Comparison of ENCODE assay signal across 8 mouse cellular contexts in genomic region chr17:35838570-35838969, GRCm38 (mm10). TPM values are rescaled to one million over a fixed set of nuclear protein-coding genes. Genes with fewer than 3 reads are reported as not detected.
DNase-seq lines count a peak whose midpoint lies in the region; ATAC-seq and TF ChIP-seq lines count a peak whose summit lies in the region.

No protein-coding gene starts in this region.

- in situ Hi-C loops in ES-E14 (cut with MboI; ENCODE audit: low sequenced_read_pairs in 2 of 2, unreplicated experiment in 2 of 2) = no loop called here

- no peak for ATAC-seq in midbrain, embryonic 11.5 days (ENCODE audit: low FRiP score)

- peak overlapping the region; percentile 80 for H3K4me3 ChIP-seq in heart, embryonic 10.5 days
- H3K4me3 ChIP-seq in ES-E14 (ENCODE audit: insufficient read depth in 1 of 2, low read depth in 1 of 2, low read length in 2 of 2, poor library complexity in 1 of 2, severe bottlenecking in 1 of 2) = peak overlapping the region; percentile 62 to 96
- peak overlapping the region; percentile 96 for H3K4me3 ChIP-seq in midbrain, embryonic 11.5 days (ENCODE audit: low read depth, low read length)

- peak overlapping the region; percentile 98 for H3K27ac ChIP-seq in heart, embryonic 10.5 days
- peak overlapping the region; percentile 64; the same call in 1 of the 2 replicates for H3K27ac ChIP-seq in ES-E14 (ENCODE audit: insufficient read depth, low read depth, low read length, poor library complexity, severe bottlenecking)
- peak overlapping the region; percentile 94 for H3K27ac ChIP-seq in midbrain, embryonic 11.5 days (ENCODE audit: low read depth, low read length)

- peaks cover 31% of the 10 kb centered on the region for H3K4me1 ChIP-seq in heart, embryonic 10.5 days
- H3K4me1 ChIP-seq in ES-E14 (ENCODE audit: control insufficient read depth in 2 of 2, insufficient read depth in 2 of 2, low read length in 2 of 2, poor library complexity in 1 of 2) = peaks cover 8 to 13% of the 10 kb centered on the region in 2 experiments
- H3K4me1 ChIP-seq in midbrain, embryonic 11.5 days (ENCODE audit: control insufficient read depth, insufficient read depth, low read length) = peaks cover 25% of the 10 kb centered on the region

- no peaks in the 10 kb centered on the region for H3K27me3 ChIP-seq in heart, embryonic 10.5 days (ENCODE audit: insufficient read depth, poor library complexity, severe bottlenecking)
- no peaks in the 10 kb centered on the region for H3K27me3 ChIP-seq in midbrain, embryonic 11.5 days (ENCODE audit: control insufficient read depth, insufficient read depth, low read length)

- H3K4me2 ChIP-seq in midbrain, embryonic 11.5 days = peak overlapping the region; percentile 71

- intact Hi-C loops in heart, postnatal 25 days (cut with DNase I) = loop anchor here (5.0 to 10.0 kb wide), 2 partner anchors 79 to 146 kb away; partner anchors contain the start of genes Mrps18b, Ppp1r10 and Prr3
- intact Hi-C loops in heart, postnatal 10 days (cut with DNase I) = no loop called here

- no peaks in the 10 kb centered on the region for H3K9me3 ChIP-seq in heart, embryonic 10.5 days
- H3K9me3 ChIP-seq in ES-E14 (ENCODE audit: control insufficient read depth, insufficient read depth, low read depth, low read length) = no peaks in the 10 kb centered on the region
- no peaks in the 10 kb centered on the region for H3K9me3 ChIP-seq in midbrain, embryonic 11.5 days (ENCODE audit: control insufficient read depth, low read length)

- under 1% methylated on average over 5 of the region's 5 CpGs for WGBS in heart, embryonic 10.5 days
- WGBS in midbrain, embryonic 11.5 days = under 1% methylated on average over 5 of the region's 5 CpGs

- H3K9ac ChIP-seq in ES-E14 (ENCODE audit: insufficient read depth, low read depth, low read length, poor library complexity, severe bottlenecking) = peak overlapping the region; percentile 58; the same call in 1 of the 2 replicates
- H3K9ac ChIP-seq in midbrain, embryonic 11.5 days (ENCODE audit: low read length) = peak overlapping the region; percentile 94

- peaks cover 33% of the 10 kb centered on the region for H3K36me3 ChIP-seq in heart, embryonic 10.5 days
- H3K36me3 ChIP-seq in ES-E14 (ENCODE audit: control insufficient read depth, insufficient read depth, low read length, poor library complexity, severe bottlenecking) = peaks cover 32% of the 10 kb centered on the region
- peaks cover 29% of the 10 kb centered on the region for H3K36me3 ChIP-seq in midbrain, embryonic 11.5 days (ENCODE audit: control insufficient read depth, insufficient read depth, low read length)

- no peak for DNase-seq in heart, embryonic 10.5 days (ENCODE audit: low spot score)
- no peak for DNase-seq in heart, postnatal 25 days (ENCODE audit: low spot score)
- DNase-seq in ES-E14 (ENCODE audit: low read depth, low spot score) = no peak
- DNase-seq in heart, postnatal 10 days = peak; percentile 39 to 41
- no peak for DNase-seq in midbrain, embryonic 11.5 days (ENCODE audit: low spot score, missing footprints)
- DNase-seq in adrenal gland, postnatal 36 days = no peak
- DNase-seq in ovary, postnatal 14 days (ENCODE audit: low spot score) = no peak
- DNase-seq in cerebellum, adult 8-10 months = no peak

TF ChIP-seq in ES-E14, 5 proteins besides CTCF, POLR2A, EP300 and RAD21:
- no peak for TF ChIP-seq ZC3H11A (IDR thresholded peaks at IDR 0.05; ENCODE audit: borderline replicate concordance, low read depth, low read length)
- TF ChIP-seq MAFK (IDR thresholded peaks at IDR 0.05; ENCODE audit: insufficient read depth, low read depth, low read length) = peak; percentile 66; the same call in 1 of the 2 replicates

RNA-seq across cellular contexts. Expression of gene Tubb5, which starts 0.5 kb away (rescaled TPM):
- polyA plus RNA-seq in heart, embryonic 10.5 days (2016; fragmentation: Nextera tagmentation; extraction: Ambion mirVana) = 911 and 1,091 TPM in 2 replicates
- 100 to 1,000 TPM; 102 to 103 TPM for total RNA-seq in heart, postnatal 25 days (2021)
- total RNA-seq in ES-E14 (2012; rRNA removed) = 1,077 and 1,157 TPM in 2 replicates
- total RNA-seq in heart, postnatal 10 days (2021) = 100 to 1,000 TPM; 358 to 363 TPM
- 1,522 and 1,543 TPM in 2 replicates for polyA plus RNA-seq in midbrain, embryonic 11.5 days (2014; fragmentation: Nextera tagmentation; extraction: Ambion mirVana)
- total RNA-seq in adrenal gland, postnatal 36 days (2021) = 100 to 1,000 TPM; 188 to 218 TPM

RNA-seq across cellular contexts. Expression of gene Mdc1, which starts 2.7 kb away (rescaled TPM):
- polyA plus RNA-seq in heart, embryonic 10.5 days (2016; fragmentation: Nextera tagmentation; extraction: Ambion mirVana) = 25.3 and 29.1 TPM in 2 replicates
- 10 to 100 TPM; 11.8 to 14.6 TPM for total RNA-seq in heart, postnatal 25 days (2021)
- total RNA-seq in ES-E14 (2012; rRNA removed) = 23.8 and 31.7 TPM in 2 replicates
- 10 to 100 TPM; 20.4 to 22.1 TPM for total RNA-seq in heart, postnatal 10 days (2021)
- polyA plus RNA-seq in midbrain, embryonic 11.5 days (2014; fragmentation: Nextera tagmentation; extraction: Ambion mirVana) = 19.4 and 21.5 TPM in 2 replicates
- total RNA-seq in adrenal gland, postnatal 36 days (2021) = 10 to 100 TPM; 18.3 to 18.7 TPM

RNA-seq across cellular contexts. Expression of gene Flot1, which starts 15.5 kb away (rescaled TPM):
- polyA plus RNA-seq in heart, embryonic 10.5 days (2016; fragmentation: Nextera tagmentation; extraction: Ambion mirVana) = 66.2 and 71.7 TPM in 2 replicates
- 100 to 1,000 TPM; 125 to 141 TPM for total RNA-seq in heart, postnatal 25 days (2021)
- total RNA-seq in ES-E14 (2012; rRNA removed) = 31.6 and 34.6 TPM in 2 replicates
- total RNA-seq in heart, postnatal 10 days (2021) = 100 to 1,000 TPM; 114 to 124 TPM
- 46.9 and 47.4 TPM in 2 replicates for polyA plus RNA-seq in midbrain, embryonic 11.5 days (2014; fragmentation: Nextera tagmentation; extraction: Ambion mirVana)
- 10 to 100 TPM; 60.5 to 73.4 TPM for total RNA-seq in adrenal gland, postnatal 36 days (2021)

RNA-seq across cellular contexts. Expression of gene Ier3, which starts 17.1 kb away (rescaled TPM):
- 13.2 and 16.8 TPM in 2 replicates for polyA plus RNA-seq in heart, embryonic 10.5 days (2016; fragmentation: Nextera tagmentation; extraction: Ambion mirVana)
- total RNA-seq in heart, postnatal 25 days (2021) = 10 to 100 TPM; 21.7 to 39.7 TPM
- total RNA-seq in ES-E14 (2012; rRNA removed) = 29.3 and 32.3 TPM in 2 replicates
- 10 to 100 TPM; 18.7 to 25.9 TPM for total RNA-seq in heart, postnatal 10 days (2021)
- 2.5 and 4.0 TPM in 2 replicates for polyA plus RNA-seq in midbrain, embryonic 11.5 days (2014; fragmentation: Nextera tagmentation; extraction: Ambion mirVana)
- total RNA-seq in adrenal gland, postnatal 36 days (2021) = 10 to 100 TPM; 19.2 to 36.5 TPM

RNA-seq across cellular contexts. Expression of gene Nrm, which starts 22.5 kb away (rescaled TPM):
- 56.5 and 58.3 TPM in 2 replicates for polyA plus RNA-seq in heart, embryonic 10.5 days (2016; fragmentation: Nextera tagmentation; extraction: Ambion mirVana)
- total RNA-seq in heart, postnatal 25 days (2021) = 1 to 10 TPM; 2.3 to 2.8 TPM
- total RNA-seq in ES-E14 (2012; rRNA removed) = 24.7 and 43.0 TPM in 2 replicates
- total RNA-seq in heart, postnatal 10 days (2021) = 10 to 100 TPM; 12.6 to 13.5 TPM
- 59.8 and 61.0 TPM in 2 replicates for polyA plus RNA-seq in midbrain, embryonic 11.5 days (2014; fragmentation: Nextera tagmentation; extraction: Ambion mirVana)
- 1 to 10 TPM; 6.7 to 7.5 TPM for total RNA-seq in adrenal gland, postnatal 36 days (2021)

Comparison
In these comparisons a context has a peak if more than half of its experiments do, and no peak if none do; other contexts are left out.
1. DNase-seq: peak in heart, postnatal 10 days (2 of 2); none in heart, embryonic 10.5 days (single experiment), heart, postnatal 25 days (single experiment), ES-E14 (single experiment), midbrain, embryonic 11.5 days (single experiment), adrenal gland, postnatal 36 days (0 of 2), ovary, postnatal 14 days (single experiment) and cerebellum, adult 8-10 months (single experiment).
2. Peak in every context shown above with its lines, with median percentiles within 50 percentile points of each other: H3K27ac ChIP-seq and H3K4me3 ChIP-seq.